Mouse (Mus musculus) embryonic fibroblast, embryonic 13.5 days (primary cell): ENCODE data around the gene Becn1.

ENCODE experiments used
- CTCF ChIP-seq: IDR thresholded peaks from 2 replicates; pipeline ENCODE4 v1.5.1; 2011; ENCODE audit warnings: mild to moderate bottlenecking, control low read depth, low read length, moderate library complexity, borderline replicate concordance; ENCODE audit not compliant: insufficient read depth
- POLR2A ChIP-seq: IDR thresholded peaks from 2 replicates; pipeline ENCODE4 v1.6.1; 2011; ENCODE audit warnings: low read depth, mild to moderate bottlenecking, control low read depth, low read length, moderate library complexity

DNA sequence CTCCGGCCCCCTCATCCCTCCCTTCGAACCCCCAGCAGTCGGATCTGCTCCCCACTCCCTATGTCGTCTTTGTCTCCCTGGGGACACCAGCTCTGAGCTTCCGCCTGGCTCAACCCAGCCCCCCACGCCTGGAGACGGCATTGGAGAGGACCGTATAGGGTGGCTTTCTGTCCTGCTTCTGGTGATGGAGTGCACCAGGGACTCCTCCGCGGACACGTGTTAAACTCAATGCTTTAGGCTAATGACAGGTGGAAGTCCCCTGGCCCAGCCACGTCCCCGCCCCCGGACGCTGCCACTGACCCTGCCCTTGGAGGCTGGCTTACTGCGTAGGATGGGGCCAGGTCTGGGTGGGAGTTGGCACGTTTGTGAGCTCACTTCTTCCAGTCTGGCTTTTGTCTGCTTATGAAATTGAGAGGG is 14.4 kb upstream of the Becn1 start:
- TF ChIP-seq CTCF (no peak), POLR2A (0 out of 2 replicates have a peak, but pooled peaks have one; percentile 29)
